Mouse (Mus musculus): ENCODE measurements around the gene Nav1. TPM values are rescaled to one million over a fixed set of nuclear protein-coding genes. Genes with fewer than 3 reads are reported as not detected.

Nav1 gene
- polyA plus RNA-seq, 1 experiment from 2014 or later: 20.7 TPM

- 80% methylated on average over 3 of the region's 3 CpGs for WGBS
- Histone ChIP-seq H3K4me1 (replicated peaks) (peaks cover 18% of the 10 kb centered on the region), H3K9me3 (replicated peaks) (no peaks in the 10 kb centered on the region), H3K9ac (no peak overlapping the region), H3K36me3 (peaks cover 80% of the 10 kb centered on the region), H3K27me3 (no peaks in the 10 kb centered on the region), H3K4me3 (no peak overlapping the region), H3K4me2 (no peak overlapping the region), H3K27ac (no peak overlapping the region)
- 0 out of 2 replicates have a peak, but pooled peaks have one; percentile 33 for ATAC-seq (replicated peaks; ENCODE audit: insufficient number of reproducible peaks, insufficient read depth, low FRiP score, low read depth)
Observed at GRCm38 (mm10) chr1:135461097-135461730, 145.9 kb downstream of the Nav1 start.

- Histone ChIP-seq H3K36me3 (peaks cover 80% of the 10 kb centered on the region), H3K9me3 (replicated peaks) (no peaks in the 10 kb centered on the region), H3K4me2 (no peak overlapping the region), H3K9ac (no peak overlapping the region), H3K4me3 (no peak overlapping the region), H3K27me3 (no peaks in the 10 kb centered on the region), H3K4me1 (replicated peaks) (peaks cover 18% of the 10 kb centered on the region), H3K27ac (no peak overlapping the region)
- WGBS: 90% methylated on average over 16 of the region's 16 CpGs
- ATAC-seq (replicated peaks; ENCODE audit: insufficient number of reproducible peaks, insufficient read depth, low FRiP score, low read depth): no peak
Observed at GRCm38 (mm10) chr1:135460521-135460920, 146.6 kb downstream of the Nav1 start.

- no peak overlapping the region for H3K27ac ChIP-seq
- H3K9me3 ChIP-seq (replicated peaks): no peaks in the 10 kb centered on the region
- no peak overlapping the region for H3K4me2 ChIP-seq
- H3K4me3 ChIP-seq: no peak overlapping the region
- no peak for ATAC-seq (replicated peaks; ENCODE audit: insufficient number of reproducible peaks, insufficient read depth, low FRiP score, low read depth)
- H3K9ac ChIP-seq: no peak overlapping the region
- no peaks in the 10 kb centered on the region for H3K27me3 ChIP-seq
- H3K36me3 ChIP-seq: peaks cover 80% of the 10 kb centered on the region
- H3K4me1 ChIP-seq (replicated peaks): peaks cover 18% of the 10 kb centered on the region
- 87% methylated on average over 5 of the region's 5 CpGs for WGBS
Observed at GRCm38 (mm10) chr1:135457860-135458259, 149.2 kb downstream of the Nav1 start.

GRCm38 (mm10) chr1:135452259-135452658 is 154.8 kb downstream of the Nav1 start:
- Histone ChIP-seq H3K9ac (no peak overlapping the region), H3K4me3 (no peak overlapping the region), H3K4me2 (no peak overlapping the region), H3K27me3 (no peaks in the 10 kb centered on the region), H3K36me3 (peaks cover 90% of the 10 kb centered on the region), H3K9me3 (replicated peaks) (no peaks in the 10 kb centered on the region), H3K4me1 (replicated peaks) (no peaks in the 10 kb centered on the region), H3K27ac (no peak overlapping the region)
- ATAC-seq (replicated peaks; ENCODE audit: insufficient number of reproducible peaks, insufficient read depth, low FRiP score, low read depth): no peak
- WGBS: 51% methylated on average over 10 of the region's 10 CpGs

GRCm38 (mm10) chr1:135451419-135451818 is 155.7 kb downstream of the Nav1 start:
- H3K4me3 ChIP-seq: no peak overlapping the region
- whole genome bisulfite sequencing: 85% methylated on average over 2 of the region's 2 CpGs
- H3K36me3 ChIP-seq: peaks cover 82% of the 10 kb centered on the region
- H3K9ac ChIP-seq: no peak overlapping the region
- no peaks in the 10 kb centered on the region for H3K9me3 ChIP-seq (replicated peaks)
- H3K4me1 ChIP-seq (replicated peaks): no peaks in the 10 kb centered on the region
- no peak overlapping the region for H3K4me2 ChIP-seq
- no peak overlapping the region for H3K27ac ChIP-seq
- no peak for ATAC-seq (replicated peaks; ENCODE audit: insufficient number of reproducible peaks, insufficient read depth, low FRiP score, low read depth)
- H3K27me3 ChIP-seq: no peaks in the 10 kb centered on the region

GRCm38 (mm10) chr1:135449876-135450275 is 157.2 kb downstream of the Nav1 start:
- Histone ChIP-seq H3K9ac (no peak overlapping the region), H3K4me3 (no peak overlapping the region), H3K27ac (no peak overlapping the region), H3K9me3 (replicated peaks) (no peaks in the 10 kb centered on the region), H3K4me1 (replicated peaks) (no peaks in the 10 kb centered on the region), H3K27me3 (no peaks in the 10 kb centered on the region), H3K4me2 (no peak overlapping the region), H3K36me3 (peaks cover 77% of the 10 kb centered on the region)
- WGBS: 85% methylated on average over 8 of the region's 8 CpGs
- ATAC-seq (replicated peaks; ENCODE audit: insufficient number of reproducible peaks, insufficient read depth, low FRiP score, low read depth): no peak

- H3K4me3 ChIP-seq: no peak overlapping the region
- ATAC-seq (replicated peaks; ENCODE audit: insufficient number of reproducible peaks, insufficient read depth, low FRiP score, low read depth): no peak
- H3K9ac ChIP-seq: no peak overlapping the region
- WGBS: 93% methylated on average over 5 of the region's 5 CpGs
- H3K4me1 ChIP-seq (replicated peaks): no peaks in the 10 kb centered on the region
- H3K4me2 ChIP-seq: no peak overlapping the region
- H3K27ac ChIP-seq: no peak overlapping the region
- H3K36me3 ChIP-seq: peaks cover 75% of the 10 kb centered on the region
- no peaks in the 10 kb centered on the region for H3K9me3 ChIP-seq (replicated peaks)
- H3K27me3 ChIP-seq: no peaks in the 10 kb centered on the region
Observed at GRCm38 (mm10) chr1:135448940-135449339, 158.2 kb downstream of the Nav1 start.

GRCm38 (mm10) chr1:135443506-135443905 is 163.6 kb downstream of the Nav1 start:
- H3K36me3 ChIP-seq: peaks cover 76% of the 10 kb centered on the region
- no peak overlapping the region for H3K4me2 ChIP-seq
- H3K27me3 ChIP-seq: no peaks in the 10 kb centered on the region
- no peak for ATAC-seq (replicated peaks; ENCODE audit: insufficient number of reproducible peaks, insufficient read depth, low FRiP score, low read depth)
- no peak overlapping the region for H3K9ac ChIP-seq
- WGBS: 87% methylated on average over 12 of the region's 12 CpGs
- H3K9me3 ChIP-seq (replicated peaks): no peaks in the 10 kb centered on the region
- H3K4me1 ChIP-seq (replicated peaks): no peaks in the 10 kb centered on the region
- H3K27ac ChIP-seq: no peak overlapping the region
- no peak overlapping the region for H3K4me3 ChIP-seq

GRCm38 (mm10) chr1:135441861-135442260 is 165.2 kb downstream of the Nav1 start:
- no peak for ATAC-seq (replicated peaks; ENCODE audit: insufficient number of reproducible peaks, insufficient read depth, low FRiP score, low read depth)
- Histone ChIP-seq H3K27me3 (no peaks in the 10 kb centered on the region), H3K4me2 (no peak overlapping the region), H3K4me3 (no peak overlapping the region), H3K9me3 (replicated peaks) (no peaks in the 10 kb centered on the region), H3K27ac (no peak overlapping the region), H3K36me3 (peaks cover 81% of the 10 kb centered on the region), H3K9ac (no peak overlapping the region), H3K4me1 (replicated peaks) (no peaks in the 10 kb centered on the region)
- WGBS: 96% methylated on average over 3 of the region's 3 CpGs

- no peak overlapping the region for H3K4me2 ChIP-seq
- H3K4me3 ChIP-seq: no peak overlapping the region
- H3K27me3 ChIP-seq: no peaks in the 10 kb centered on the region
- peaks cover 77% of the 10 kb centered on the region for H3K36me3 ChIP-seq
- H3K27ac ChIP-seq: no peak overlapping the region
- 75% methylated on average over 6 of the region's 6 CpGs for WGBS
- H3K4me1 ChIP-seq (replicated peaks): peaks cover 4% of the 10 kb centered on the region
- no peaks in the 10 kb centered on the region for H3K9me3 ChIP-seq (replicated peaks)
- no peak for ATAC-seq (replicated peaks; ENCODE audit: insufficient number of reproducible peaks, insufficient read depth, low FRiP score, low read depth)
- H3K9ac ChIP-seq: no peak overlapping the region
Observed at GRCm38 (mm10) chr1:135440986-135441385, 166.1 kb downstream of the Nav1 start.

- WGBS: 84% methylated on average over 6 of the region's 6 CpGs
- Histone ChIP-seq H3K9ac (no peak overlapping the region), H3K4me3 (no peak overlapping the region), H3K36me3 (peaks cover 64% of the 10 kb centered on the region), H3K27me3 (no peaks in the 10 kb centered on the region), H3K27ac (no peak overlapping the region), H3K4me2 (no peak overlapping the region), H3K9me3 (replicated peaks) (no peaks in the 10 kb centered on the region), H3K4me1 (replicated peaks) (peaks cover 12% of the 10 kb centered on the region)
- no peak for ATAC-seq (replicated peaks; ENCODE audit: insufficient number of reproducible peaks, insufficient read depth, low FRiP score, low read depth)
Observed at GRCm38 (mm10) chr1:135438801-135439200, 168.3 kb downstream of the Nav1 start.

- ATAC-seq (replicated peaks; ENCODE audit: insufficient number of reproducible peaks, insufficient read depth, low FRiP score, low read depth): 0 out of 2 replicates have a peak, but pooled peaks have one; percentile 54
Observed at GRCm38 (mm10) chr1:135435823-135436222, 171.3 kb downstream of the Nav1 start.

More at GRCm38 (mm10) chr1:135435823-135436222, 171.3 kb downstream of the Nav1 start:
- H3K9ac ChIP-seq: no peak overlapping the region
- no peaks in the 10 kb centered on the region for H3K9me3 ChIP-seq (replicated peaks)
- H3K4me2 ChIP-seq: no peak overlapping the region
- H3K4me1 ChIP-seq (replicated peaks): peaks cover 20% of the 10 kb centered on the region
- peaks cover 35% of the 10 kb centered on the region for H3K36me3 ChIP-seq
- 9% methylated on average over 2 of the region's 2 CpGs for WGBS
- no peak overlapping the region for H3K4me3 ChIP-seq
- peak overlapping the region; percentile 65 for H3K27ac ChIP-seq
- H3K27me3 ChIP-seq: no peaks in the 10 kb centered on the region
